Mouse (Mus musculus): ENCODE measurements around the gene Aspdh.

The Aspdh gene

GRCm38 (mm10) chr7:44497361-44498055, 32.3 kb downstream of the Aspdh start:
- no peak for DNase-seq (ENCODE audit: low spot score)

GRCm38 (mm10) chr7:44498922-44499321, 33.7 kb downstream of the Aspdh start:
- DNase-seq (ENCODE audit: low spot score): no peak

GRCm38 (mm10) chr7:44500046-44500445, 34.9 kb downstream of the Aspdh start:
- no peak for DNase-seq (ENCODE audit: low spot score)

- DNase-seq (ENCODE audit: low spot score): peak; percentile 45
Observed at GRCm38 (mm10) chr7:44501563-44502115, 36.4 kb downstream of the Aspdh start.

GRCm38 (mm10) chr7:44507491-44507890, 42.3 kb downstream of the Aspdh start:
- DNase-seq (ENCODE audit: low spot score): no peak

Measured in ovary, postnatal 36 days (tissue).